Mouse (Mus musculus): ENCODE data around the gene Cd300lg.
A peak's percentile ranks its signal among the peaks of the same experiment; 100 is the strongest.

Gene Cd300lg

GRCm38 (mm10) chr11:102096446-102096845, 55.1 kb downstream of the Cd300lg start:
- no peak for DNase-seq (ENCODE audit: low spot score in 2 of 2)

GRCm38 (mm10) chr11:102096887-102097391, 55.6 kb downstream of the Cd300lg start:
- DNase-seq (ENCODE audit: low spot score in 2 of 2): peak; percentile 43 to 66

DNA sequence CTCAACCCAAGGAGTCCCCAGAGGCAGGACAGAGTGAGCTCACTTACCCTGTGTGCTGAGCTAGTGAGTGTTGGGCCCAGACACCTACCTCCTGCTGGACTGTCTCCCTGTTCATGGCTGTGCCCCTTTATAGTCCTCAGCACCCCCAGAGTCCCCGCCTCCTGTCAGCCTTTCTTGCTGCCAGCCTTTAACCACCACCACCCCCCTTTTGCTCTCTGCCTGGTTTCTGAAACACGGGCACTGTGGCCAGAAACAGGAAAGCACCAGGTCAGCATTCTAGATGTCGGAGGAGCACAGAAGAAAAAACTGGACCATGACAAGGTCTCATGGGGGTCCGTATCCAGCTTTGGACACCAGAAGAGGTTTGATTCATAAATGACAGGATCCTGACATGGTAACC, 59.9 kb downstream of the Cd300lg start, which contains the start of gene Ppy:
Ppy (minus strand) TSS at position 101 of the 400 bp plus-strand sequence.
- DNase-seq (ENCODE audit: low spot score in 2 of 2): no peak

- DNase-seq (ENCODE audit: low spot score in 2 of 2): peak in 1 of 2 experiments; percentile 59
Observed at GRCm38 (mm10) chr11:102102485-102103258, 61.4 kb downstream of the Cd300lg start.
